Mouse (Mus musculus): ENCODE results near the gene Mbd6.

GRCm38 (mm10) chr10:127295986-127296794 is 7.4 kb upstream of the Mbd6 start:
- TF ChIP-seq CTCF (IDR thresholded peaks at IDR 0.05; ENCODE audit: control insufficient read depth, insufficient read depth, low read length) (no peak), POLR2A (IDR thresholded peaks at IDR 0.05; ENCODE audit: borderline replicate concordance, control insufficient read depth, low read depth, low read length) (peak; percentile 33; the same call in 1 of the 2 replicates)

Measured in bone marrow, adult 2 months (tissue).